Mouse (Mus musculus): ENCODE measurements around the gene Slc26a8.
A peak's percentile ranks its signal among the peaks of the same experiment; 100 is the strongest.

Slc26a8 gene

DNA sequence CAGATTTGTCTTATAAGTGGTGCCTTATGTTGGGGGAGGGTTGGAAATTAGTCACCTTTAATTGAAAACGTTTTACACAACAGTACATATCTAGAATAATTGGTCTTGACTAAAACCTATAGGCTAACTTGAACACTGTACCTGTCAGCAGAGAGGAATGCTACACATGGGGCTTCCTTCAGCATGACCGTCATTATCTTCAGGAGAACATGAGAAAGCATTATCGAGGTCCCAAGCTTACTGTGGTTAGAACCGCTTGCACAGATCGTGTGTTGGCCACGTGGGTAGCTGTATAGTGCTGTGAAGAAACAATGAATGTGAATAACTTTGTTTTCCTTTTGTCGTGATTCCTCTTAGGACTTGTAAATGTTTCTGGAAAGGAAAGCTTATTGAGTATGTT, 9.8 kb upstream of the Slc26a8 start:
- no peak for DNase-seq (ENCODE audit: low spot score in 2 of 2)

DNA sequence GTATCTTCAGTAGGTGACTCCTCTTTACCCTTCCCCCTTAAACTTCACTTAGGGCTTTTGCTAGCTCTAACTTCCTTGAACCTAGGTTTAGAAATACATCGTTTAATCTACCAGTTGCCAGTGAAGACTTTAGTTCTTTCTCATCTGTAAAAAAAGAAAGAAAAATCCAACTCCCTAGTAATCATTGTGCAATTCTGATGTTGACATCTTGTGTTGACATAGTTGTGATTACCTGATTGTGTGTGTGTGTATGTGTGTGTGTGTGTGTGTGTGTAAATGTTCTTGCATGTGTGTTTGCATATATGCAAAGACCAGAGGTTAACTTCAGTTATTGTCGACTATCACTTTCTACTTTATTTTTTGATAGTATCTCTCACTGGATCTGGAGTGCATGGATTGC, 8.6 kb upstream of the Slc26a8 start:
- DNase-seq (ENCODE audit: low spot score in 2 of 2): no peak

DNA sequence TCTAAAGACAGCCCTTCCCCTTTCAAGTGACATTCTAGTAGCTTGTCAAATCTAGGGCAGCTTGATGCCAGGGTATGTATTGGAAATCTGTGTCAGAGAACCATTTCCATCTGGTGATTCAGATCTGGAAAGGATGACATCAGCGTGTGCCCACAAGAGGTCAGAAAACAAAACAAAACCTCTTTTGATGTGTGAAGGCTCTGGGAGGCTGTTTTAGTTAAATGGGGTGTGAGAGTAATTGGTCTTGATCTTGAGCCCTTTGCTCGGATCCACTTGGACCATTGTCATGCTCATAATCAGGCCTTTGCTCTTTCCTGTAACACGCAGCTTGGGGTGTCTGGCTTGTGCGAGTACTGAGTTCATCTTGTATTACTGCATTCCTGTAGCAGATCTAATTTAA, 8.2 kb upstream of the Slc26a8 start:
- no peak for DNase-seq (ENCODE audit: low spot score in 2 of 2)

DNA sequence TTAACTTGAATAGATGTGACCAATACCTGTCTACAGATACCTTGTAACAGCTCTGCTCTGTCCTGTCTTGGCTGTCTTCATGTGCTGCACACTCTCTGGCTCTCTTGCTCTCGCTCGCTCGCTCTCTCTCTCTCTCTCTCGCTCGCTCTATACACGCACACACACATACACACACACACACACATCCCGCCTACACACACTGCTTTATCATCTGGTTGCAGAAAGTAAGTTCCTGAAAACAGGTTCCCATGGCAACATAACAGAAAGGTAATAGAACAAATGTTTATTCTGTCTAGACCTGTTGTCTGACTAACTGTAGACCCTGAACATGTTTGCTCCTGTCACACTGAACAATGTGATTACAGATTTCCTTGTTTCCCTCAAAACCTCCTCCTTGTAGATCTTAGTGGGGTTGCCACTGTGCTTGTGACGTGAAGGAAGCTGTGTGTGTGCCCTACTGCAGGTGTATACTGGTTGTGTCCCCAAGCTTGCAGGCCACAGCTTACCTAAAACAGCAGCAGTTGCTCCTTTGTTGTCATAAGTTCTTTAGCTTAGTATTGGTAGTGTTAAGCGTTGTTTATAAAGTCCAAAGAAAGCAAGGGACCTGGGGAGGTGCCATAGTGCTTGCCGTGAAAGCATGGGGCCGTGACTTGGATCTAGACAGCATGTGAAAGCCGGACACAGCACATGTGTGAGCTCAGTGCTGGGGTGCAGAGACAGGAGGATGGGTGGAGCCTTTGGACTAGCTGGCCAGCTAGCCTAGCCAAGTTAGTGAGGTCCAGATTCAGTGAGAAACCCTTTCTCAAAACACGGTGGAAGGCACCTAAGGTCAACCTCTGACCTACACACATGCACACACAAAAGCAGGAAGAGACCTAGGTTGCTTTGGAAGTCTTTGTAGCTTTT, 7.5 kb upstream of the Slc26a8 start:
- peak; percentile 58 to 66 for DNase-seq (ENCODE audit: low spot score in 2 of 2)

DNA sequence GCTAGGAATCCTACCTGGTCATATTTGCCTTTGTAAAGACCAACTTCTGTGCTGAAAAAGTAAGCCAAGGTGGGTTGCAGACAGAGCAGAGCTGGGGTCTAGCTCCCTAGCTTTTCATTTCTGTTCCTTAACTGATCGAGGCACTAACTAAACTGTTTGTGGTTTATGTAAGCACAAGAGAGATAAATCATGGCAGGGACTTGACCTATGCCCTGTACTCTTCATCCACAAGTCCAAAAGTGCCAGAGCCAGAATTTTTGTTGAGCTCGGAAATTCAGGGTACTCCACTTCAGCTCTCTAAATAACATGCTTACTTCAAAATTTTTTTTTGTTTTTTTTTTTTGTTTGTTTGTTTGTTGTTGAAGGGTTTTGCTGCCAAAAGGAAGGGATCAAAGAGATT, 6.6 kb upstream of the Slc26a8 start:
- DNase-seq (ENCODE audit: low spot score in 2 of 2): no peak

DNA sequence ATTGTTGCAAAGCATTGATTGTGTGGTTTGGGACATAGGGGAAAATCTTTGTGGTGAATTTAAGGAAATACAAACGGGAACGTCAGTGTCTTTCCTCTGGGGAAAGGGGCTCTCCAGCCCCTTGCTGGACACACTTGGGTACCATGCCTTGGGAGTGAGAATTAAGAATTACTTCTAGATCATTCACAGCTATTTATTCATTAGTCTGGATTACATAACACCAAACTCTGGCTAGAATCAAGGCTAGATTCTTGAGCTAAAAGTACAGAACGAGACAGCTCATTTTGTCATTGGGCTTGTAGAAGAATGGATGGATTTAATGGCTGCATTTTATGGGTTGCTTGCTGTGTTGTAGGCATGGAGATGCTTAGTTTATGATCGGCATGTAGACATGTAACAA, 4.8 kb upstream of the Slc26a8 start:
- DNase-seq (ENCODE audit: low spot score in 2 of 2): no peak

DNA sequence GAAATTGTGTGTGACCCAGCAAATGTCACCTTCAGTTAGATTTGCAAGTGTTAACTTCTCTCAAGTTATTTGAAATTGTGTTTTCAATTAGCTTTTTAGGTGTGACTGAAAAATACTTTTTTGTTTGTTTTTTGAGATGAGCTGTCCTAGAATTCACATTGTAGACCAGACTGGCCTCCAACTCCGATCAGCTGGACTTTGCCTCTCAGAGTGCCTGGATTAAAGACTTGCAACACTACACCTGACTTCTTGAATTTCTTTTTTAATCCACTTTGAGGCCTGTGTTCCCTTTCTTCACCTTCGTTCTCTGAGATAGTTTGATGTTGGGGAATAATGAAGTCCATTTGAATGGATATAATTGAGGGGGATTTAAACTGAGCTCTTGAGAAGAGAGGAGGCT, 4.0 kb upstream of the Slc26a8 start:
- no peak for DNase-seq (ENCODE audit: low spot score in 2 of 2)

DNA sequence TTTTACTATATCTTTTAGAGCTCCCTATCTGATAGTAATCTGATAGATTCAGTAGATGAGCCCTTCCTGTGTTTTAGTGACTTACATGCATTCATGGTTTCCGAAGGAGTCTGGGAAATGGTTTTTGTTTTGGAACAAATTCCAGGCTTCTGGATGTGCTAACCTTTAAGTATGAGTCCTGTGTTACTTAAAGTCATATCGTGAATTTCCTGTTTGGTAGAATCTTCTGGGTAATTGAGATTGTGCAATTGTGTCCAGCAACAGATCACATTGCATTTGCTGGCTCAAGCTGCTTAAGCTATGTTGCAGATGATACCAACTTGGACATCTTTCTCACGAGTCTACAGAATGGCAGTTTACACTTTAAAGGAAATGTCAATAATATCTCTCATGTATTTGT, 3.1 kb upstream of the Slc26a8 start:
- no peak for DNase-seq (ENCODE audit: low spot score in 2 of 2)

DNA sequence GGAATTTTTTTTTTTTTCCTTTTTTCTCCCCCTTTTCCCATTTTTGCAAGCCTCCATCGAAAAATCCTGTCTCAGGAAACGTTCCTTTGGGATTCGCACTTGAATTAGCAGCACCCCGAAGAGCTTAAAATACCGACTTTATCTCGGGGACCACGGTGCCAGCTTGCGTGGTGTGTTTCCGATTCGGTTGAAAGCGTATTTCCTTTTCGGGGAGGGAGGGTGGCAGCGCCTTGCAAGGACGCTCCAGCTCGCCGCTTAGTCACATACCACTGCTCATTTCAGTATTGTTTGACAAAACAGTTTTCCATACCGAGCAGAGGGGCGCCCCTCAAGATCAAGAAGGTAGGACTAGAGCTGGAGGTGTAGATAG, 2.3 kb upstream of the Slc26a8 start:
- DNase-seq (ENCODE audit: low spot score in 2 of 2): peak; percentile 66 to 71

DNA sequence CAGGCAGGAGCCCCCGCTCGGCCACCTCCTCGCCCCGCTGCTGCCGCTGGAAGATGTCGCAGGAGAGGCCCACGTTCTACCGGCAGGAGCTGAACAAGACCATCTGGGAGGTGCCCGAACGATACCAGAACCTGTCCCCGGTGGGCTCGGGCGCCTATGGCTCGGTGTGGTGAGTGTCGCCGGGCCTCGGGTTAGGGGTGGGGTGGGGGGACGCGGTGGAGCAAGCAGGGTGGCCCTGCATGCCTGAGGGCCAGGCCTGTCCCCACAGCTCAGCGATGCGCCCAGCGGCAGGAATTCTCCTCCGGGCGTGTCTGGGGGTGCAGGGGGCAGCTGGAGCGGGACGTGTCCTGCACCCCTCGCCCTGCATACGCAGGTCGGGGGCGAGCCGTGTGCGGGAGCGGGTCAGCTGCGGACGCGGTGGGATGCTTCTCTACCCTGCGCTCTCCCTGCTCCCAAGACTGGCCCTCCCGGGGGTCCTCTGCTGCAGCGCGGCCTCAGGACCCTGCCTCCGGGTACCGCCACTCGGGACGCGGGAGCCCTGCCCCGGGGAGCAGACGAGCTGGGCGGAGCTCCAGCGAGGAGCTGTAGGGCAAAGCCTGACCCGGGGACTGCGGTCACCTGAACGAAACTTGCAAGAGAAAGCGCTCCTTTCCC, 1.8 kb upstream of the Slc26a8 start:
- DNase-seq (ENCODE audit: low spot score in 2 of 2): peak in 1 of 2 experiments; percentile 38

DNA sequence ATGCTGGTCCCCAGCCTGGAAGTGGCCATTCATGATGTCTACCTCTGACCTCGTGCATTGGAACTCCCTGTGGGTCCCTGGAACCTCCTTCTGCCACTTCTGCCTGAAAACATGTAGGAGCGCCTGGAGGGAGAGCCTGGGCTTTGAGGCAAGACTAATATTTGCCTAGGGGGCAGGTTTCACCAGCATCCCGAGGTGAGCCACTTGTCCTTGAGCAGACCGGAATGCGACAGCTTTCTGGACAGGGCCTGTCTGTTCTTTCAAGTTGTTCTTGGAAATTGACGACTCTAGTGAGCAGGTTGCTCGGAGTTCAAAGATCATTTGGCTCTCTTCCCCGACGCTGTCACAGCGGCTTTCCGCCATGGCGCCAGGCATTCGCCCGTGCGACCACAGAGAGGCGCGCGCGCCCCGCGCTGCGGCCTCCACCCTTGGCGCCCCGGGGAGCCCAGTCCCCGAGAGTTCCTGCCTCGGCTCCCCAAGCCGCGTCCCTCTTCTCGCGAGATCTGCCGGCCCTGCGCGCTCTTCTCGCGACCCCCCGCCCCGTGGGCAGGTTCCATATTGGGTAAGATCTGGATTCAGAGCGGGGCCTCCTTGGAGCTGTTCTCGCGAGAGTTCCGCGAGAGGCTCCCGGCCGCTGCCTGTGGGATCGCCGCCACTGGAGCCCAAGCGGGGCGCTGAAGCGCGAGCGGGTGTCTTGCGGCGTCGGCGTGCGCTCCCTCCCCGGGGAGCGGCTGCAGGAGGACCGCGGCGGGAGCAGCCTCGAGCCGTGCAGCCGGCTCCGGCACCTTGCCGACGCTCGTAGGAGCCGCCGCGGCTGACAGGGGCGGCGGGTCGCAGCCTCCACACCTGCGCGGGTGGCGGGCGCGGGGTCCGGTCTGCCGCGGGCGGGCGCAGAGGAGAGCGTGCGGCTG, 998 bp upstream of the Slc26a8 start, which contains the start of gene Mapk14:
TSS of gene Mapk14 (plus strand) at position 554 of the 911 bp plus-strand sequence.
- DNase-seq (ENCODE audit: low spot score in 2 of 2): peak; percentile 99 to 100

DNA sequence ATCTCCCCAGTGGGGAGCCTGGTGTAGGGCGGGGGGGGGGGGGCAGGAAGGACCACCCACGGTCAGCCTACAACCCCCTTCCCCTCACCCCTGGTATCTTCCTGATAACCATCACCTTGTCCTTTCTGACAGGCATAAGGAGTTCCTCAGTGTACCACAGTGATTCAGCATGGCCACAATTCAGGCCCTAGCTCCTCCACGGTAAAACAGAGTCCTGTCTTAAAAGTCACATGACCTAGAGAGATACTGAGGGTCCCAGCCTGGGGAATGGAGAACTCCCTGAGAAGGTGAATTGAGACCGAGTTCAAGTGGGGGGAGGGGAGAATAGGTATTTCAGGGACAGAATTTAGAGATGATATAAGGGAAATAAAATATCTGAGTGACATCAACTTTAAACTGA, 2.7 kb downstream of the Slc26a8 start:
- no peak for DNase-seq (ENCODE audit: low spot score in 2 of 2)

DNA sequence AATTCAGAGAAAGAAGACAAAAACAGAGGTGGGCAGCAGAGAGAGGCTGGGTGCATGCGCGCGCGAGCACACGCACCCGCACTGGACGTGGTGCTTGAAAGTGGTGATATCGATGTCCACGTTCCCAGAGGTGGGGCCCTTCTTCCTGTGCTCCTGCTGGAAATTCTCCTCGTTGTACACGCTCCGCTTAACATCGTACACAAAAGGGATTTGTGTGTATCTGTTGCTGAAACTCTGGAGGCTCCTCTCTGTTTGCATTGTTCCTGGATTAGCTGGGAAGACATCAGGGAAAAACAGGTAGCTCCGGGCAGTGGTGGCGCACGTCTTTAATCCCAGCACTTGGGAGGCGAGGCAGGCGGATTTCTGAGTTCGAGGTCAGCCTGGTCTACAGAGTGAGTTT, 5.4 kb downstream of the Slc26a8 start:
- no peak for DNase-seq (ENCODE audit: low spot score in 2 of 2)

DNA sequence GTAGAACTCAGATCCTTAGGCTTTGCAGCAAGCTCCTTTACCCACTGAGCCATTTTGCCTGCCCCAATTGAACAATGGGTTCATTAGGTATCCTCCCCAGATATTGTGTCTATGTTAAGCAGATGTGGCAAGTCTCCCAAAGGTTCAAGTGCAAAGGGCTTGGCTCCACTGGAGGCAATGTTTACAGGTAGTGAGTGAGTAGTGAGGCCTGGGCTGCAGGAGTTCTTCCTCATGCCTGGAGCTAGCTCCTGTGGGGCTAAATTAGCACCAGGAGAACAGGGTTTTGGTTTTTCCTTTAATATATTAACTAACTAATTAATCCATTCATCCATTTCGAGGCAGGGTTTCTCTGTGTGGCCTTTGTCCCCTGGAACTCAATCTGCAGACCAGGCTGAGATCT, 6.4 kb downstream of the Slc26a8 start:
- no peak for DNase-seq (ENCODE audit: low spot score in 2 of 2)

DNA sequence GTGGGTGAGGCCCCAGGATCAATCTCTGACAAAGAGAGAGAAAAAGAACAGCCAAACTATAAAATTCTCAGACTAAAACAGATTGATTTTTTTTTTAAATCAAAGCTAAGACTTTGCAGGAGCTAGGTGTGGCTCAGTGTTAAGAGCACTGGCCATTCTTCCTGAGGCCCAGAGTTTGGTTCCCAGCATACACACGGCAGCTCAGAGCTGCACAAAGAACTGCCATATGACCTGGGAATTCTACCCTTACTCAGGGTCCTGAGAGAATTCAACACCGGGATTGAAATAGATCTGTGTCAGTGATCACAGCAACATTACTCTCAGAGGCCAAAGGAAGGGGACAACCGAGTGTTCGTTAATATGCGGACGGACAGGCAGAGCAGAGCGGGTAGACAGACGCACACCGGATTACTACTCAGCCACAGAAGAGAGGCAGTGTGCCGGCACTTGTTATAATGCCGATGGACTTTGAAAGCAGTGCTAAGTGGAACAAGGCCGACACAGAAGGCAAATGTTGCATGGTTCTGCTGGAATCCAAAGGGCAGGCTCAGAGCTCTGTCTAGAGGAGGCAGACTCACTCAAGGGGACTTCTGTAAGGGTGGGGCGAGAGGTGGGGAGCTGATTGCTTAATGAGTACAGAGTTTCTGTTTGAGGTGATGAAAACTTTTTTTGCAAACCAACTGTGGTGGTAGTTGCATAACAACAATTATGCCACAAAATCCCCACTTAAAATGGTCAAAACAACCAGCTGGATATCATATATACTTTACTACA, 7.5 kb downstream of the Slc26a8 start:
- no peak for DNase-seq (ENCODE audit: low spot score in 2 of 2)

DNA sequence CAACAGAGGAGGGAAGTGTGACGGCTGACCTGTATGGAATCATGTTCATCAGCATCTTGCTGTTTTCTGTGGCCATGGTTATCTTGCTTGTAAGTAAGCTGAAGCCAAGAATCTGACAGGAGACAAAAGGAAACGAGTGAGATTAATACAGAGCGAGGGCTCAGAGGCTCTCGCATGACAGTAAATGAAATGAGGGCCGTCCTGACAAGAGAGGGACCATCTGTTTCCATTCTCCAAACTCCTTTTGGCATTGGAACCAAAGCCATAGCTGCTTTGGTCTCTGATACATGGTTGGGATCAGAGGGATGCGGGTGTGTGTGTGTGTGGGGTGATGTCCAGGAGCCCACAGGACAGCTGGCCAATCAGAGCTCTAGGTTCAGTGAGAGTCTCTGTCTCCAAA, 30.5 kb downstream of the Slc26a8 start:
- no peak for DNase-seq (ENCODE audit: low spot score in 2 of 2)

DNA sequence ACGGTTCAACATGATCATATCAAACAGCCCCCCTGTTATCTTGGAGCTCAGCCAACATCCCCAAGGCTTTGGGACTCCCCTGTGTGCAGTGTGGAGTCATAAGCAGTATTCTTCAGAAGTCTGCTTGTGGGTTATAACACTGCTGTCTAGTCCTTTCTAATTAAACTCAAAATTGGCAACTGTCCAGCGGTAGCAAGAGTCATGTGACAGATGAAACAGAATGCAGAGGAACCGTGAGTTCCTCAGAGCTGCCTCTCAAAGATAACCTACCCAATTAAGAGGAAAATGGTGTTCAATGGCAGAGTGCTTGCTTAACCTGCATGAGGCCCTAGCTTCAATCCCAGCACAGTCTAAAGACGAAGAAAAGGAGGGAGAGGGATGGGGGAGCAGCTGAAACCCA, 32.1 kb downstream of the Slc26a8 start:
- peak in 1 of 2 experiments; percentile 23 for DNase-seq (ENCODE audit: low spot score in 2 of 2)

DNA sequence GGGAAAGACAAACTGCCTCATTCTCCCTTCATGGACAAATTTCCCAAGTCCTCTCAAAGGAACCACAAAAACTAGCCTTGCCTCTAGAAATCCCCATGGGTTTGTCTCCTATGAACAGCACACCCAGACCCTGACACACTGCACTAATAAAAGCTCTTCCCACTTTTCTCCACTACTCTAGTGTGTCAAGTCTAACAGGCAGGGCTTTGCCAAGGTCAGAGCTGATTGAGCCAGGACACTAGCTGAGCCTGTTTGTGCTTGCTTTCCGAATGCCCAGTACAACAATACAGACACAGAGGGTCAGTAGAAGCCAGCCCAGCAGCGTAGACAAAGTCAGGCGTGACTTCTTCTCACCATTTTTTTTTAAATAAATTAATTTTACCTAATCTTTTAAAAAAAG, 39.8 kb downstream of the Slc26a8 start:
- no peak for DNase-seq (ENCODE audit: low spot score in 2 of 2)

DNA sequence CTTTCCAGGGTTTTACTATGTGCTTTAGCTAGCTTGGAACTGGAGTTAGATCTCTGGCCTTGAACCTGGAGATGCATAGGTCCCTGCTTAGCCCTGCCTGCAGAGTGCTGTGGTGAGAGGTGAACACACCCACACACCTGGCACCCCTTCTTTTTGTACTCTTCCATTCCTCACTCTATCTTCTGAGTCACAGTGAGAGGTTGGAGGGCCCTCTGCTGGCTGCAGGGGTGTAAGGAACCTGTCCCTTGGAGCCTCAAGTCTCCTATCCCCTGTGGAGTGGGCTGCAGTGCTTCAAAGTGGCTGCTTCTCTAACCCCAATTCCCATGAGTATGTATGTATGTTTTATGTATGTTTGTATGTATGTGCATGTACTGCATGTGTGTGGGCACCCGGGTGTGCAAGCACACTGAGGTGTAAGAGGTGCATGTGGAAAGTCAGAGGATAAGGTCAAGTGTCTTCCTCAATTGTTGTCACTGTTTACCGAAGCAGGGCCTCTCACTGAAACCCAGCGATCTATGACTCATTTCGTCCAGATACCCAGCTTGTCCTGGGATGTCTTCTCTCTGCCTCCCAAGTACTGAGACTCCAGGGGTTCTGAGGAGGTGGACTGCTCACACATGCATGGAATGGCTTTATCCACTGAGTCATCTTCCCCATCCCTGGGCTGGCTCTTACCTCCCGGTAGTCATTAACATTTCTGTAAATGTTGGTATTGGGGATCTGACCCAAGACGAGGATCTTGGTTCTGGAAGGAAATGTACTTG, 41.2 kb downstream of the Slc26a8 start:
- DNase-seq (ENCODE audit: low spot score in 2 of 2): peak; percentile 73 to 79

DNA sequence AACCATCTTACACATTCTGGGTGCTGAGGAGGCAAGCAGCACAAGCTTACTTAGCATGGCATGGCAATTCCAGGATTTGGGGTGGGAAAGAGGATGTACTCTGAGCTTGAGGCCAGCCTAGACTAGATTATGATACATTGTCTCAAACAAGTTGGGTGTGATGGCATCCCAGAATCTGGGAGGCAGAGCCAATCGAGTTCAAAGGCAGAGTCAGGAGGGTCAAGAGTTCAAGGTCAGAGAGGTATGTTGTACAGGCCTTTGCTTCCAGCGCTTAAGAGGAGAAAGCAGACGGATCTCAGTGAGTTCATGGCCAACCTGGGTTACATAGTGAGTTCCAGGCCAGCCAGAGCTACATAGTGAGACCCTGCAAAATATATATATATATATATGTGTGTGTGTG, 43.8 kb downstream of the Slc26a8 start:
- no peak for DNase-seq (ENCODE audit: low spot score in 2 of 2)

DNA sequence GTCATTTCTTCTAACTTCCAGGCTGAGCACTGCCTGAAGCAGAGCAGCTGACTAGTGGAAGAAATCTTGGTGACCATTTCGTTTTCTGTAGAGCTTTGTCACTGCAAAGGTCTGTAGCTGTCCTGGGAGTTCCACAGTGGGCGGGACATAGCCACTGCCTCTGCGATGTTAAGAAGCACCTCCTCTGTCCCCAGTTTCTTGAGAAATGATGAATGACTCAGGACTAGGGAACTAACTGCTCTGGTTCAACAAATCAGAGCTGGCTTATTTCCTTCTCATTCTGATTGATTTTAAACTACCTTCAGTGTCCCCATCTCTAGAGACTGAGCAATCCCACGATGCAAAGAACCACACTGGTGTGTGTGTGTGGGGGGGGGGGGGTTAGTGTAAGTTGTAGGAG, 45.9 kb downstream of the Slc26a8 start:
- no peak for DNase-seq (ENCODE audit: low spot score in 2 of 2)

All from right cerebral cortex, adult 2 months (tissue).